Mouse (Mus musculus): Measurements from ENCODE around the gene Lnpk.
A peak's percentile ranks its signal among the peaks of the same experiment; 100 is the strongest.

Gene Lnpk

GRCm38 (mm10) chr2:74578843-74579489, at the start of gene Lnpk:
Gene Lnpk (minus strand): TSS chr2:74579435.
- DNase-seq, result peak; percentile 90

DNA sequence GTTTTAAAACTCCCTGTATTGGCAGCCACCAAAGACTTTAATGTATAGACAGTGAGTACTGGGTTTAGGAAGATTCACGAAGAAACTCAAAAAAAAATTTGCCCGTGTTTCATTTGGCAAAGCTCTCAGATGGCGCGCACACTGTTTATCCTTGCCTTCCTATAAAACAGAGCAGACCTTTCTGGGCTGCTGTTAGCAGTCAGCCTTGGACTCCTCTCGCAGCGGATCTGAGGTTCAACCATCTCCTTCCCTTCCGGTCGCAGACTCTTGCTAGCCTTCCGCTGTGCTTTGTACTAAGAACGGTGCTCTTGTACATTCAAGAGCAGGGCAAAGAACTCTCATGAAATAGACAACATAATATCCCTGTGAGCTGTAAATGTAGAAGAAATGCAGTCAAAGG, 41.1 kb upstream of the Lnpk start:
- no peak for DNase-seq

DNA sequence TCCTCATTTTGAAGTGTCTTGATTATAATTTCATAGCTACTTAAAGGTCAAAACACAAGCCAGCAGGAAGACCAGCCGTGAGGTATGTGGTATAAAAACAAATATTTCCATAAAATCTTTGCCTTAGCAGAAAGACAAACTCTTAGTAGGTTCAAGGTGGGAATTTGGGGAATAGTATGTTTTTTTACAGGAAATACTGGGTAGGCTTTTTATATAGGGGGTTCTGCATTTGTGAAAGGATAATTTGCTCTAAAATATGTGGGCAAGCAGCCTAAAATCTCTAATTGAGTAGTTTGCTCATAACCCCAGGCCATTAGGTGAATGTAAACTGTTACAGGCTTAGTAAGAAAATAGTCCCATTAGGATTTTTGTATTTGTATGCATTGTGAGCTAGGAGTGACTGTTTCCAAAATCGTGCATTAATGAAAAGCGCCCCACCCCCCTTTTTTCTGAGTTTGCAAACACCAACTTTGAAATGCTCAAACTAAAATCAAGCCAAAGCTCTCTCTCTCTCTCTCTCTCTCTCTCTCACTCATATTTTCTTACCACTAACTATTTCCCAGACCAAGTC, 40.5 kb upstream of the Lnpk start:
- DNase-seq, result no peak

GRCm38 (mm10) chr2:74617706-74618105, 38.5 kb upstream of the Lnpk start:
- DNase-seq, result no peak

GRCm38 (mm10) chr2:74611406-74611805, 32.2 kb upstream of the Lnpk start:
- no peak for DNase-seq

DNA sequence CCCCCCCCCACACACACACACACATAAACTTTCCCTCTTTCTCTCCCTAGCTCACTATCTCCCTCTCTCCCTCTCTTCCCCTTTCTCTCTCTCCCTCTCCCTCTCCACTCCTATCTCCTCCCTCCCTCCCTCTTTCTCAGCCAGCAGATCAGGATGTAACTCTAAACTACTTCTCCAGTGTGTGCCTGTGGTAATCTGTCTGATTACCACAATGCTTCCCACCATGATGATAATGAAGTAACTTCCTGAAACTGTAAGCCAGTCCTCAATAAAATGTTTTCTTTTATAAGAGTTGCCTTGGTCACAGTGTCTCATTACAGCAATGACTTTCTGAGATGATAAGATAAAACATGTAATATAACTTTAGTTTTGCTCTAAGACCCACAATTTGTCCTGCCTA, 30.1 kb upstream of the Lnpk start:
- DNase-seq, result no peak

DNA sequence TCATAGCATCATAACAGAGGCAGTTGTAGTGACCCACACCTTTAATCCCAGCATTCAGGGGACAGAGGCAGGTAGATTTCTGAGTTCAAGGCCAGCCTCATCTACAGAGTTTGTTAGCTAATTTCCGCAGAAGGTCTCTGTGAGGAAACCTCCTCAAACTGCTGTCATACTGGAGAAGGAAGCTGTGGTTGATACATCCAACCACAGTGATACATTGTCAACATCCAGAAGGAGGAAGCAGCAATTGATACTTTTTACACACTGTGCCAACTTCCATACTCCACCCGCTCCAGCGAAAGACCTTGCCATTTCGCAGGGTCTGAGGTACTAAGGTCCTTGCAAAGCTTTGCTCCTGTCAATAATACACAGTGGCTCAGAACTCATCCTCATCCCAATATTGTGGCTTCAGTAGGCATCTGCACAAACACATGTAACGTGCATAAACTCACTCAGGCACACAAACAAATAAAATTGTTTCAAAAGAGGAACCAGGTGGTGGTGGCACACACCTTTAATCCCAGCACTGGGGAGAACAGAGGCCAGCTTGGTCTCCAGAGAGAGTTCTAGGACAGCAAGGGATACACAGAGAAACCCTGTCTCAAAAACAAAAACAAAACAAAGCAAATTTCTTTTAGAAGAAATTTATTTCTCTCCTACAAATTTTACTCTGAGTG, 27.0 kb upstream of the Lnpk start:
- no peak for DNase-seq

DNA sequence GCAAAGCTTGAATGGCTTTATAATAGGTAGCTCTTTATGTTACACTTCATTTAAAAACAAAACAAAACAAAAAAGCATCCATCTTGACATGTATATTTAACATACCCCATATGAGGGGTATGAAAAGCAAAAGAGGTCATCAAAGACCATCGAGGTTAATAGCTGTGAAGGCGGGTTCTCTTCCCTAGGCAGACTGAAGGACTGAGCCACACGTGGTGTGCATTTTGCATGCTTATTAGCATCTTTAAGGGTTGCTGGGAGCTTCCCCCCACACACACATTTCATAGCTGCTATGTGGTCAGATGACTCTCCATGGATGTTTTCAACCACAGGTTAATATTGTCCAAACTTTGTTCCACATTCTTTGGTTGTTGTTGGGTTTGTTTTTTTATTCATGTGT, 24.8 kb upstream of the Lnpk start:
- DNase-seq, result no peak

GRCm38 (mm10) chr2:74602483-74602882, 23.2 kb upstream of the Lnpk start:
- DNase-seq, result no peak

DNA sequence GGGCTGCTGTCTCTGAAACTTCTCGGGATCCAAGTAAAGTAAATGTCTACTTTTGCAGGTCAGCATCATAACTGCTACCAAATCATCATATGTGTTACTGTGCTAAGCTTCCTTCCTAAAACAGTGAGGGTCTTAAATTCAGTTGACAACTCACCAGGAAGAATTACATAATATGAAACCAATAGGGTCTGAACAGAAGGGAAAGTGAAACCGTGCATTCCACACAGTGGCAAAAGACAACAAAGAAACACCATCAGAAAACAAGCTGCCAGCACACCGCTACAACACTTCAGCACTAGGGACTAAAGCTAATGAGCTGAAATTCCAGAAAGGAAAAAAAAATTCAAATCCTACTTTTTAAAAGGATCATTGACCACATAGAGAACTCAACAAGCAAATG, 17.9 kb upstream of the Lnpk start:
- DNase-seq, result no peak

GRCm38 (mm10) chr2:74596094-74596493, 16.9 kb upstream of the Lnpk start:
- DNase-seq, result no peak

- DNase-seq, result no peak
Observed at GRCm38 (mm10) chr2:74578146-74578842, 941 bp downstream of the Lnpk start.

- no peak for DNase-seq
Observed at GRCm38 (mm10) chr2:74570390-74570789, 8.8 kb downstream of the Lnpk start.

DNA sequence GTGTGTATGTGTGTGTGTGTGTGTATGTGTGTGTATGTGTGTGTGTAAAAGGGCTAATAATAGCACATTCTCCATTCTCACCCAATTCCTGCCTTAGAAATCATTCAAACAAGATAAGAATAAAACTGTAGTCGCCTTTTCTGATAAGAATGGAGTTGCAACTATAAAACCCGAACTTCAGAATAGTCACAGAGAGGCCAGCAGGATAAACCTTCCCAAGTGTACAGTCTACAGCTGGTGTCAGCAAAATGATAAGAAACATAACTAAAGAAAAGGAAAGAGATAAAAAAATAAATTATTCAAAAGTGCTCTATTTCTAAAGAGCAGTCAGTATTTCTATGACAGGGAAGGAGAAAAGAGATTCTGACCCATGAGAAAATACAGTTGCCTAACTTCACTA, 19.4 kb downstream of the Lnpk start:
- no peak for DNase-seq

- no peak for DNase-seq
Observed at GRCm38 (mm10) chr2:74559092-74559491, 20.1 kb downstream of the Lnpk start.

DNA sequence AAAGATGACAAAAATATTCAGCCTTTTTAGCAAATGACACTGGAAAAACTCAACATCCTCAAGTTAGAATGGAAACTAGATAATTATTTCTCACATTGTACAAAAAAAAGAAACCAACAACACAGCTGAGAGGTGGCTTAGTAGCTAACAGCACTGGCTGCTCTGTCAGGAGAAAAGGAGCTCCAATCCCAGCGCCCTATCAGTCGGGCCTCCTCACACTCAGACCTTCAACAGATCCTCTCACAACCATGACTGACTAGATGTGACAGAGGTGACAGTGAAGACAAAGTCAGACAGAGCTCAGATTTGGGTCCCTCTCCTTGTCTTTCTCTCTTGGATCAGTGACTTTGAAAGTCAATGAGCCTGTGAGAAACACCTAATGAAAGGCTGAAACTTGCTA, 21.8 kb downstream of the Lnpk start:
- DNase-seq, result no peak

DNA sequence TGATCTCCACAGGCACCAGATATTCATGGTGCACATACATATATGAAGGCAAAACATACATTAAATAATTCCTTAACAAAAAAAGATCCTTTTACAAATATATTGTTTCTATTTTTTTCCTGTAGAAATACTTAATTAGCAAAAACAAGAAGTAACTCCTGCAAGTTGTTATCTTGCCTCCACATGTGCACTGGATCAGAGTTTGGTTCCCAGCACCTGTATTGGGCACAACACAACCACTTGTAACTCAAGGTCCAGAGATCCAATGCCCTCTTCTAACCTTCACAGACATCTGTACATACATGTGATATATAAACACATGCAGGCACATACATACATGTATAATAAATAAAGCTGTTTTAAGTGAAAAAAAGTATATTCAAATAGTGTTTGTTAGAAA, 27.3 kb downstream of the Lnpk start:
- no peak for DNase-seq

DNA sequence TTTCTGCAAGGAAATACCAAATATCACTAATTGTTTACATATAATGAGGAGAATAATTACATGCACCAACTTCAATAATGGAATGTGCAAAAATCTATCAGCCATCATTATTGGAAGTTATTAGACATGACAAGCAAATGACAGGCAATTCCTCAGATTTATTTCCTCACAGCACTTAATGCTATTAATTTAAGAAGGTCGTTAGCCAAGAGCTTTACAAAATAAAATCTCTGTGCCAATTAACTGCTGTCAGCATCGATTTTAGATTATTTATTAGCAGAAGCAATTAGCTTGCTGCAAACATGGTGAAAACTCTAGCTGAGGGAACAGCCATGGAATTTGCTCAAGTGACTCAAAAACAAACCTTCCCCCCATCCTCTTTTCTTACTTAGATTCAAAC, 30.9 kb downstream of the Lnpk start:
- no peak for DNase-seq

DNA sequence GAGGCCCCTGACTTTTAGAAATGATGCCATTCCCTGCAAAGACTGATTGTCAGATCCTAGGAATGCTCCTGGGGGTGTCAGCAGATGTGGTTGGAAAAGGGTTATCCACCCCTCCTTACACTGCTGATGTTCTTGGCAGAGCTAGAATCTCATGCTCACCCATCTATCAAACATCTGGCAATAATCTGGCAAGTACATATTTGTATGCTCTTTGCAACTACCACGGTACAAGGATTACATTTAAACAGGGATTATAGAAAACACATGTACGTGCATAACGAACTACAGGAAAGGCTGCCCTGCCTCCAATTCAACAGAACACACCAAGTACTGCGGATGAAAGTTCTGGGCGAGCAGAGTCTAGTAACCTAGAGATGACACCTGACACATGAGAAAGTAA, 70.9 kb downstream of the Lnpk start:
- no peak for DNase-seq

DNA sequence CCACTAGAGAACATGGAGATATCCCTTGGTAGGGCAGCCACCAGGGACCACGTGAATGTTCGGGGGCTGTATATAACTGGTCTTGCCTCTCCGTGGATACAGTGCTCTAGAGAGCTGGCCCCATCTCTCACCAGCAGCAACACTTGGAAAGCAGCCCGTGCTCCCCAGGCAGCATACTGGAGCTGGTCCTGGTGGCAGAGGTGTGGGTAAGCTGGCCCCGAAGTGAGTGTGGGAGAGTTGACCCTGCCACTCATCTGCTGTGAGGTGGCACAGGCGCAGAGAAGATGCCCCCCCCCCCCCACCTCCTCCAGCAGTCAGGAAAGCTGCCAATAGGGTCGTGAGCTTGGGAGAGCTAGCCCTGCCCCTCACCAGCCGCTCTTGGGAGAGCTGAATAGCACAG, 72.8 kb downstream of the Lnpk start:
- no peak for DNase-seq

DNA sequence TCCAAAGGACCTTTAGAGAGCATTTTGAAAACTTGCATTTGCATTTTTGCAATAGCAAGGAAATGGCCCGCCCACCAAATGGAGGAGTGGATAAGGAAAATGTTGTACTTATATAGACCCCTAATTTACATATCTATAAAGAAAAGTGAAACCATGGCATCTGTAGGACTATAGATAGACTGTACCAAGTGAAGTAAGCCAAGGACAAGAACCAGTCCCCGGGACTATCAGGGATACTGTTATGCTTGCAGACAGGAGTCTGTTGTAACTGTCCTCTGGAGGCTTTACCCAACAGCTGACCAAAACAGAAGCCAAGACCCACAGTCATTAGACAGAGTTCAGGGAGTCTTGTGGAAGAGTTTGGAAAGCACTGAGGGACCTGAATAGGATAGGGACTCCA, 78.9 kb downstream of the Lnpk start:
- no peak for DNase-seq

DNA sequence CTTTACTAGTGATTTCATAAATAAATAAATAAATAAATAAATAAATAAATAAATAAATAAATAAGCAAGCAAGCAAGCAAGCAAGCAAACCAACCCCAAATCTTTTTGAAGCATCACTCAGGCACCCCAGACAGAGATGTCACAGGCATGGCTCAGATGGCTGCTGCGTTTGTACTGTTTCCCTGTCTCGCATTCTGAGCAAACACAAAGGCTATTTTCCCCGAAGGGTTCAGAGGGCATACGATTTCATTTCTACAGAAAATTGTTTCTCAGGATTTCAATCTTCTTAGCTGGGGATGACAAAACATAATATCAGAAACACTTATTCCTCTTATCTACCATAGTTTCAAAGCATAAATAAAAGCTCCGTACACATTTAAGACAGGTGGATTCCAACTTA, 81.4 kb downstream of the Lnpk start:
- no peak for DNase-seq

GRCm38 (mm10) chr2:74491426-74491825, 87.8 kb downstream of the Lnpk start:
- no peak for DNase-seq

DNA sequence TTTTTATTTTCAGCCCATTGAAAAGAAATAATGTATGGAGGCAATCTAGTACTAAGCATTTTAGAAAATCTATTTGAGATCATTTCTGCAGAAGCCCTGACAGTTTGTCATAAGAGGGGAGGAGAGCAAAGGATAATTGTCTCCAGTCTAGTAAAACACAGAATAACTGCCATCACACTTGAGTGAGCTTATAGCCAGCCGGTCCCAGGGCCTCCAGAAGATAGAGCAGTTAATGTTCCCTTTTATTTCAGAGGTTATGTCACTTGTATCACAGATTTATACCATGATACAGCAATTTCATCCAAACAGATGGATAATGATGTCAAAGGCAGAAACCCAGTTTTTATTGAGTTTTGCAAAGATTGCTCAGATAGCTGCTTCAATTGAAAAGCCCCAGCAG, 89.0 kb downstream of the Lnpk start:
- no peak for DNase-seq

Measured in cerebellum, adult 8-10 months (tissue).